Mouse (Mus musculus) liver, embryonic 14.5 days (tissue): ENCODE data around the gene Stat3. TPM values are rescaled to one million over a fixed set of nuclear protein-coding genes. Genes with fewer than 3 reads are reported as not detected.
A peak's percentile ranks its signal among the peaks of the same experiment; 100 is the strongest.

Source experiments
- ATAC-seq: fragments of 200-750 bp; cut with Nextera tagmentation; 2 replicates; pipeline ENCODE4 v1.8.0; 2017; ENCODE audit warnings: moderate number of reproducible peaks, mild to moderate bottlenecking, moderate library complexity; ENCODE audit not compliant: insufficient read depth
- DNase-seq, 3 experiments: peaks; one replicate each; pipeline ENCODE4 v3.0.0-alpha.2; 2012 to 2013; ENCODE audit warnings: low read depth in 3 of 3, low spot score in 3 of 3
- H3K27ac ChIP-seq: fragments of 300-500 bp; sonication (generic); 2 replicates; pipeline ENCODE4 v1.5.1; 2014; ENCODE audit warnings: moderate library complexity, mild to moderate bottlenecking, control low read depth, inconsistent platforms
- H3K27me3 ChIP-seq: fragments of 300-500 bp; sonication (generic); 2 replicates; pipeline ENCODE4 v1.6.1; 2014; ENCODE audit warnings: mild to moderate bottlenecking, low read length, moderate library complexity; ENCODE audit not compliant: control insufficient read depth, insufficient read depth
- H3K36me3 ChIP-seq: fragments of 300-500 bp; sonication (generic); replicated peaks from 2 replicates; pipeline ENCODE4 v1.6.1; 2014; ENCODE audit warnings: low read depth; ENCODE audit not compliant: control insufficient read depth, insufficient read depth
- H3K4me1 ChIP-seq, 2 experiments: fragments of 200-500 bp in 1 of 2; fragments of 300-500 bp in 1 of 2; sonication (generic) in 1 of 2; replicated peaks; 2 replicates each; pipeline ENCODE4 v1.6.1; 2012 to 2014; ENCODE audit warnings: antibody characterized with exemption in 1 of 2, inconsistent platforms in 1 of 2, low read length in 1 of 2; ENCODE audit not compliant: control insufficient read depth in 2 of 2, insufficient read depth in 2 of 2
- H3K4me2 ChIP-seq: fragments of 300-500 bp; sonication (generic); 2 replicates; pipeline ENCODE4 v1.6.1; 2014; ENCODE audit warnings: low read depth, mild to moderate bottlenecking, control low read depth, moderate library complexity
- H3K4me3 ChIP-seq, 2 experiments: fragments of 200-500 bp in 1 of 2; fragments of 300-500 bp in 1 of 2; sonication (generic) in 1 of 2; 2 replicates each; pipeline ENCODE4 v1.5.1; 2012 to 2014; ENCODE audit warnings: low read depth in 2 of 2, low read length in 2 of 2, mild to moderate bottlenecking in 2 of 2, control low read depth in 1 of 2, inconsistent platforms in 1 of 2, moderate library complexity in 1 of 2; ENCODE audit not compliant: insufficient read depth in 1 of 2
- H3K9ac ChIP-seq: fragments of 300-500 bp; sonication (generic); replicated peaks from 2 replicates; pipeline ENCODE4 v1.6.1; 2014; ENCODE audit warnings: mild to moderate bottlenecking, control low read depth, moderate library complexity
- H3K9me3 ChIP-seq: fragments of 300-500 bp; sonication (generic); 2 replicates; pipeline ENCODE4 v1.6.1; 2016; ENCODE audit warnings: low read length, mixed read lengths; ENCODE audit not compliant: control insufficient read depth
- CTCF ChIP-seq: IDR thresholded peaks from 2 replicates; pipeline ENCODE4 v1.5.1; 2016; ENCODE audit warnings: antibody characterized with exemption, low read depth, control low read depth
- EP300 ChIP-seq: IDR thresholded peaks from 2 replicates; pipeline ENCODE4 v1.6.1; 2016; ENCODE audit warnings: antibody characterized with exemption, low read depth
- WGBS: fragments of 180-500 bp; shearing (Covaris S2); extraction: QIAGEN DNeasy Blood & Tissue Kit; methylation state at CpG from one replicate; pipeline ENCODE4 v1.1.7; 2014; ENCODE audit not compliant: insufficient replicate concordance; 5-methylcytosine and 5-hydroxymethylcytosine counted together
- polyA plus RNA-seq, 2 experiments: library from polyadenylated mRNA; depleted of rRNA in 1 of 2; stranded (reverse) in 1 of 2; unstranded in 1 of 2; fragments of >200 nt; fragmentation: Nextera tagmentation in 1 of 2; extraction: Ambion mirVana in 1 of 2; gene quantifications; 2 replicates each; pipeline versions ENCODE4 v1.2.1 to v1.2.3; 2012 to 2014

Stat3 gene
- polyA plus RNA-seq, 2 experiments: 17.7 to 27.4 TPM

- Histone ChIP-seq H3K36me3 (no peaks in the 10 kb centered on the region; the same call in none of the 2 replicates), H3K9me3 (no peaks in the 10 kb centered on the region), H3K4me1 (peaks cover 4 to 19% of the 10 kb centered on the region in 2 experiments), H3K4me3 (no peak overlapping the region), H3K27ac (no peak overlapping the region; the same call in 1 of the 2 replicates), H3K4me2 (no peak overlapping the region), H3K9ac (no peak overlapping the region; the same call in 1 of the 2 replicates), H3K27me3 (no peaks in the 10 kb centered on the region)
- WGBS: 30% methylated on average over 15 of the region's 15 CpGs
- no peak for TF ChIP-seq CTCF
- TF ChIP-seq EP300: no peak
- no peak for DNase-seq
- peak; percentile 72 for ATAC-seq
Observed at GRCm38 (mm10) chr11:100879321-100880078, 59.8 kb downstream of the Stat3 start.

GRCm38 (mm10) chr11:100875761-100876160, 63.6 kb downstream of the Stat3 start:
- no peak overlapping the region for H3K4me3 ChIP-seq
- H3K27me3 ChIP-seq: no peaks in the 10 kb centered on the region
- WGBS: 76% methylated on average over 3 of the region's 3 CpGs
- no peak overlapping the region for H3K4me2 ChIP-seq
- DNase-seq (no peak), ATAC-seq (no peak)
- H3K36me3 ChIP-seq: peaks cover 3% of the 10 kb centered on the region
- TF ChIP-seq EP300 (no peak), CTCF (no peak)
- no peak overlapping the region for H3K9ac ChIP-seq
- peaks cover 4 to 13% of the 10 kb centered on the region in 2 experiments for H3K4me1 ChIP-seq
- H3K9me3 ChIP-seq: no peaks in the 10 kb centered on the region
- H3K27ac ChIP-seq: no peak overlapping the region

- Histone ChIP-seq H3K9me3 (no peaks in the 10 kb centered on the region), H3K4me2 (no peak overlapping the region), H3K36me3 (peaks cover 3% of the 10 kb centered on the region; the same call in 1 of the 2 replicates), H3K9ac (no peak overlapping the region; the same call in 1 of the 2 replicates), H3K27me3 (no peaks in the 10 kb centered on the region), H3K27ac (no peak overlapping the region), H3K4me3 (no peak overlapping the region), H3K4me1 (no peaks in the 10 kb centered on the region)
- WGBS: 79% methylated on average over 8 of the region's 8 CpGs
- TF ChIP-seq EP300: no peak
- no peak for TF ChIP-seq CTCF
- DNase-seq (no peak), ATAC-seq (no peak)
Observed at GRCm38 (mm10) chr11:100870968-100871350, 68.4 kb downstream of the Stat3 start.

GRCm38 (mm10) chr11:100870256-100870967, 68.9 kb downstream of the Stat3 start:
- Histone ChIP-seq H3K4me3 (no peak overlapping the region), H3K27ac (no peak overlapping the region), H3K4me1 (peaks cover 0 to 2% of the 10 kb centered on the region in 2 experiments; a peak in 1 of 4 replicates), H3K4me2 (no peak overlapping the region), H3K9ac (no peak overlapping the region), H3K36me3 (peaks cover 5% of the 10 kb centered on the region; the same call in 1 of the 2 replicates), H3K9me3 (no peaks in the 10 kb centered on the region), H3K27me3 (no peaks in the 10 kb centered on the region)
- 78% methylated on average over 10 of the region's 10 CpGs for WGBS
- ATAC-seq (no peak), DNase-seq (no peak)
- TF ChIP-seq CTCF: no peak
- TF ChIP-seq EP300: no peak

GRCm38 (mm10) chr11:100865618-100866017, 73.7 kb downstream of the Stat3 start:
- ATAC-seq: no peak
- TF ChIP-seq CTCF (no peak), EP300 (no peak)

More at GRCm38 (mm10) chr11:100865618-100866017, 73.7 kb downstream of the Stat3 start:
- H3K9me3 ChIP-seq: no peaks in the 10 kb centered on the region
- DNase-seq: no peak
- H3K4me3 ChIP-seq: no peak overlapping the region
- 36% methylated on average over 7 of the region's 7 CpGs for WGBS
- no peak overlapping the region for H3K9ac ChIP-seq
- peaks cover 4% of the 10 kb centered on the region; the same call in 1 of the 2 replicates for H3K36me3 ChIP-seq
- H3K4me1 ChIP-seq: peaks cover 0 to 10% of the 10 kb centered on the region in 2 experiments; a peak in 3 of 4 replicates
- H3K27ac ChIP-seq: no peak overlapping the region
- H3K27me3 ChIP-seq: no peaks in the 10 kb centered on the region
- no peak overlapping the region for H3K4me2 ChIP-seq
